Mouse (Mus musculus) heart, adult 8-10 months (tissue): Measurements from ENCODE around the gene Tas1r1. TPM values are rescaled to one million over a fixed set of nuclear protein-coding genes. Genes with fewer than 3 reads are reported as not detected.
"Not testable (repeated sequence)": the region's sequence is repeated elsewhere in the genome, so short reads cannot be mapped to it uniquely, and the experiment has no call there.

Experiments
- DNase-seq: peaks from one replicate; pipeline ENCODE4 v3.0.0; 2022; ENCODE audit warnings: low spot score
- total RNA-seq, 4 experiments: library from RNA; stranded (reverse); gene quantifications; 2 replicates each; pipeline ENCODE4 v1.2.4; 2022

Gene Tas1r1
- total RNA-seq, 4 experiments from 2014 or later = not detected

DNA sequence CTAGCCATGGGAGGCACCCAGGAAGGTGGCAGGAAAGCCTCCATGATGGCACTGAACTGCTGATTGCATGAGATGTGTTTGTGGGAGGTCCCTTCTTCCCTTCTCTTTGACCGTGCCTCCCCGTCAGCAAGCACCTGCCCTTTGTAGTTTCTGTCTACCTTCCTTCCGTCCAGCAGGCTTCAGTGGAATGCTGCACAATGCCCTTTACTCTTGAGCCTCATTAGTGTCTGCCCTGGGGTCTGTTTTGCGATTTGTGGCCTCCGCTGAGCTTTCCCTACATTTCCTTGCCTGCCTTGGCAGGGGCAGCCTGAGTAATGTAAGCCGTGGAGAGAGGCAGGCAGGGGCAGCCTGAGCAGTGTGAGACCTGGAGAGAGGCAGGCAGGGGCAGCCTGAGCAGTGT, 6.2 kb upstream of the Tas1r1 start:
- DNase-seq = no peak

DNA sequence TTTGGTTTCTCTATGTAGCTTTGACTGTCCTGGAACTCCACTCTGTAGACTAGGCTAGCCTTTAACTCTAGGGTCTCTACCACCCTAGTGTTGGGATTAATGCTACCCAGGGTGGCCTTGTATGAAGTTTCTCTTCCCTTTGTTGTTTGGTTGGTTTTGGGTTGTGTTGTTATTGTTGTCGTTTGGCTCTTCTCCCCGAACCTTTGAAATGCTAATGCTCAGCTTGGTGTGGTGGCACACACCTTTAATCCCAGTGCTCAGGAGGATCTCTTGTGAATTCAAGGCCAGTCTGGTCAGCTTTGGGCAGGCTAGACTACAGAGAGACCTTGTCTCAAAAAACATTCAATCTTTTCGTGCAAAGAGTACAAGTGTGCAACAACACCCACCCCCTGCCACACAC, 4.8 kb upstream of the Tas1r1 start:
- DNase-seq = no peak

DNA sequence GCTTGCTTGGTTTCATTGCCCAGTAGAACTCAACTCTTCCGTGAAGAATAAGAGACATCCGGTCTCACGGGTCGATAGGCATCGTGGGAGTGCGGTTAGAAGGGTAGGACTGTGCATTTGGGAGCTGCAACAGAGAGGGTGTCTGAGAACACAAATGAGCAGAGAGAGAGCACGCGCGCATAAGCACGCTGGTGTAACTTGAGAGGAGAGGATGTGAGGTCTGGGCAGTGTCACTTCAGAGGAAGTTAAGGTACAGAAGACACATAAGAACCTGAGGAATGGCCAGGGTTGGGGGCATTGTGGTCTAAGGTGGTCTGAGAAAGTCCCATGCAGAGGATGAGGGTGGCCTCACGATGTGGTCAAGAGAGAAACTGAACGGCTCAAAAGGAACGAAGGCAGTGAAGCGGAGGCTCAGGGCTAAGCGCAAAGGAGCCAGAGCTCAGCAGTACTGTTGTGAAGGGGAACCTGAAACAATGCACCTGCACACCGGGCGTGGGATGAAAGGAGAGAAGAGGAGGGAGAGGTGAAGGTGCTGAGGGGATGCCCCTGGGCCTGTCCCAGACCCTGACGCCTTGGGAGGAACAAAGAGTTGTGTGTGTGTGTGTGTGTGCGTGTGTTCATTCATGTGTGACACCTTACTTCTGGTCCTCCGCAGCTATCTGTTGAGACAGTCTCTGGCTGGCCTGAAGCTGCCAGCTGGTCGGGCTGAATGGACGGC, 3.7 kb upstream of the Tas1r1 start:
- no peak for DNase-seq

DNA sequence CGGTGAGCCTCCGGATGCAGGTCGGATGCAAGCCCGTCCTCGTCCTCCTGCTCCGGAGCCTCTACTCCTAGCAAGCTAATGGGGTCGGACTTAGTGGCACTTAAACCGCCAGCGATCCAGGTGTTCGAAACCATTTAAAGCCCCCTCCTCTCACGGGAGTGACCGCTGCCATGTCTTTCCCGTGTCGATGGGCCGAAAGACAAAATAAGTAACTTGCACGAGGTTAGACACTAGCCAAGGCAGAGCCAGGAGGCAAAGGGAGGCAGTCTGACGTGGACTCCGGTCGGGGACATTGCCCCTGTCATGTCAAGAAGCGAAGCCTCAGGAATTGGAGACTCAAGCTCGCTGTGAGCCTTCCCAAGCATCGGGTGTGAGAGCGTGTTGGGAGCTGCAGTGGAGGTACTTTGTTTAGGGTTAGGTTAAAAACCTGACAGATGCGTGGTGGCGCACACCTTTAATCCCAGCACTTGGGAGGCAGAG, 1.5 kb upstream of the Tas1r1 start:
- DNase-seq = no peak

DNA sequence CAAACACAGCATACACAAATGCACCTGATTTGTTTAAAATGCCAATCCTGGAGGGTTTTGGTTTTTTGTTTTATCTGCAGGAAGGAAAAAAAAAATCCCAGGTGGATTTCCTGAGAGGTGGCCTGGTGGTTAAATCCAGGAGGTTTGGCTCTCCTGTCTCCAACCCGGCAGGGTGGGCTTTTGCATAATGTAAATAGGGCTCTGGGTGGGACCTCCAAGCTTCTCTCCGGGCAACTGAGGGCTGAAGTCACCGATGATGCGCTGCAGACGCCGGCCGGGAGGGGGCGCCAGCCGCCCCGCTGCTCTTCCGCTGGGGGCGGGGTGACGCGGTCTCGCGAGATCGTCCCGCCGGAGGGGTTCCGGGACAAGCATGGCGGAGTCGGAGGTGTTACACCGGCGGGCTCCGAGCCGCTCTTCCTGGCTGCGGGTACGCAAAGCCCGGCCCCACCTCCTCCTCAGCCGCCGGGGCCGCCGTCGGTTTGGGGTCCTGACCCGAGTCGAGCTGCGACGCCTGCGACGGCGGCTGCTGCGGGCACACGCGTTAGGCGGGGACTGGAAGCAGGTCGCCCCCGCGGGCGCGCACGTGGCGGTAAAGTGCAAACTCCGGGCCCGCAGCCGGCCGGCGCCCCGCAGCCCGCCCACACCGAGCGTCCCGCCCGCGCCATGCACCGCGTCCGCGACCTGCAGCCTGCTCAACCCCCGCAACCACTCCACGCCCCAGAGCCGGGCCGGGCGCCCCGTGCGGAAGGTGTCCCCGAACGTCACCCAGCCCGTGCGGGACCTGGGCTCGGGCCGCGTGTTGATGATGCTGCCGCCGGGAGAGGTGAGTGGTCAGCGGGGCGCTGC, 840 bp upstream of the Tas1r1 start, which contains the start of gene Nol9:
Gene Nol9 (plus strand): TSS at position 337 of the 846 bp plus-strand sequence.
- DNase-seq = peak; percentile 85

DNA sequence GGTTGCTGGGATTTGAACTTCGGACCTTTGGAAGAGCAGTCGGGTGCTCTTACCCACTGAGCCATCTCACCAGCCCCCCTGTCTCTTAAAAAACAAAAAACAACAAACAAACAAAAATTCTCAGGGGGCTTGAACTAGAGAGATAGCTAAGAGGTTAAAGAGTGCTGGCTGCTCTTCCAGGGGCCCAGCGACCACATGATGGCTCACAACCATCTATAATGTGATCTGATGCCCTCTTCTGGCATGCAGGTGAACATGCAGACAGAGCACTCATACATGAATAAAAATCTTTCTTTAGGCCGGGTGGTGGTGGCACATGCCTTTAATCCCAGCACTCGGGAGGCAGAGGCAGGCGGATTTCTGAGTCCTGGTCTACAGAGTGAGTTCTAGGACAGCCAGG, 1.9 kb downstream of the Tas1r1 start:
- DNase-seq = not testable (repeated sequence)

DNA sequence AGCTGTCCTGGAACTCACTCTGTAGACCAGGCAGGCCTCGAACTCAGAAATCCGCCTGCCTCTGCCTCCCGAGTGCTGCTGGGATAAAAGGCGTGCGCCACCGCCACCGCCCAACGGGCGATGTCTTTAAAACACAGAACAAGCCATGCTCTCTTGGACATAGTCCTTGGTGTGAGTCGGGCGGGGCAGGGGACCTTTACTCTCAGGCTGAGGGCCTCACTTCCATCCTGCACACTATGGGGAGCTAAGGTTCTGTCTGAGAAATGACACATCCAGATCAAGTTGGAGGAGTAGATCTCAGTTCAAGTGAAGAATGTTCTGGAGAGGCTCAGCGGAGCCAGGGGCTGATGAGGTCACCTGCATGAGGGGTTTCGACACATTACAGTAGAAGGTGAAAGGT, 5.4 kb downstream of the Tas1r1 start:
- no peak for DNase-seq

DNA sequence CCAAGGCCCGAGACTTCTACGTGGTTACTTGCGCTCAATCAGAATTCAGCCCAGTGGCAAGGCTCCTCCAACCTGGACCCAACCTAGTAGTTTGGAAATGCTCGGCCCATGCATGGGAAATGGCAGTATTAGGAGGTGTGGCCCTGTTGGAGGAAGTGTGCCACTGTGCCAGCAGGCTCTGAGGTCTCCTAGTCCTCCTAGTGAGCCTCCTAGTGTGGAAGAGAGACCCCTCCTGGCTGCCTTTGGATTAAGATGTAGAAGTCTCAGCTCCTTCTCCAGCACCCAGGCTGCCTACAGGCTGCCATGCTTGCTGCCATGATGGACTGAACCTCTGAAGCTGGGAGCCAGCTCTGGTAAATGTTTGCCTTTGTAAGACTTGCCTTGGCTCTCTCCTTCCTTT, 8.4 kb downstream of the Tas1r1 start:
- no peak for DNase-seq

DNA sequence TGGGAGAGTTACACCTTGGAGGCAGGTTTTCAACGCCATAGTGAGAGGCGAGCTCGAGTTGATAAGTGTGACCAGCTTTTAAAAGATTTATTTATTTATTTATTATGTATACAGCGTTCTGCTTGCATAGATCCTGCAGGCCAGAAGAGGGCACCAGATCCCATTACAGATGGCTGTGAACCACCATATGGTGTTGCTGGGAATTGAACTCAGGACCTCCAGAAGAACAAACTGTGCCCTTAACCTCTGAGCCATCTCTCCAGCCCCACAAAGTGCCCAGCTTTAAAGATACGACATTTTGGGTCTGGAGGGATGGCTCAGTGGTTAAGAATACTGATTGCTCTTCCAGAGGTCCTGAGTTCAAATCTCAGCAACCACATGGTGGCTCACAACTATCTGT, 9.3 kb downstream of the Tas1r1 start:
- DNase-seq = no peak

DNA sequence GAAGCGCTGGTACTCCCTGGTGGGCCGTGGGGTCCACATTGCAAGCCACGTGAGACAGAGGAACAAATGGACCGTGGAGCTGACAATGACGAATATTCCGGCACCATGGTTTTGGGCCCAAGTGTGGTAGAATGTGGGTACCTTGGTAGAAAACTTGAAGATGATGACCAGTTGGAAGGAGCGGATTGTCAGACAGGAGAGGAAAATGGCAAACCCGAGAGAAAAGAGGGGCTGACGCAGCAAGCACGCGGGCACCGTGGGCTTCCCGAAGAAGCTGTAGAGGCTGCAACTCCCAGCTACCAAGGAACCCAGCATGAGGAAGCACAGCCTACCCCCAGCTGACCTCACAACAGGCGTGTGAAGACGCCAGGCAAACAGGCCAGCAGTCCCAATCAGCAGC, 9.9 kb downstream of the Tas1r1 start:
- no peak for DNase-seq

DNA sequence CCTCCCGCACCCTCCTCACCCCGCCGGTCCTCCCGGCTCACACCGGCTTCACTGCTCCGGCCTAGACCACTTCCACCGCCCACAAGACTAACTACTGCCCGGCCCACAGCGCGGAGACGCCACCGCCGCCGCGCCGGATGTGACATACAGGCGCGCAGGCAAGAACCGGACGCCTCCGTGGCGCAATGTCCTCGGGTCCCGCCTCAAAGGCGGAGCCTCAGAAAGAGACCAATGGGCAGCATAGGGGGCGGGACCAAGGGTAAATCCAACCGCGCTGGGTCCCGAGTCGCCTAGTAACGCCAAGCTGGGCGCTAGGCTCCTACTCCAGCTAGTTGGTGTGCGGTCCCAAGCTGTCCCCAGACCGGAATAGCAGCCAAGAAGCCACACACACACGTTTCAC, 10.8 kb downstream of the Tas1r1 start, which contains the start of gene Zbtb48:
Gene Zbtb48 (minus strand): TSS at position 148 of the 400 bp plus-strand sequence.
- DNase-seq = peak; percentile 97

DNA sequence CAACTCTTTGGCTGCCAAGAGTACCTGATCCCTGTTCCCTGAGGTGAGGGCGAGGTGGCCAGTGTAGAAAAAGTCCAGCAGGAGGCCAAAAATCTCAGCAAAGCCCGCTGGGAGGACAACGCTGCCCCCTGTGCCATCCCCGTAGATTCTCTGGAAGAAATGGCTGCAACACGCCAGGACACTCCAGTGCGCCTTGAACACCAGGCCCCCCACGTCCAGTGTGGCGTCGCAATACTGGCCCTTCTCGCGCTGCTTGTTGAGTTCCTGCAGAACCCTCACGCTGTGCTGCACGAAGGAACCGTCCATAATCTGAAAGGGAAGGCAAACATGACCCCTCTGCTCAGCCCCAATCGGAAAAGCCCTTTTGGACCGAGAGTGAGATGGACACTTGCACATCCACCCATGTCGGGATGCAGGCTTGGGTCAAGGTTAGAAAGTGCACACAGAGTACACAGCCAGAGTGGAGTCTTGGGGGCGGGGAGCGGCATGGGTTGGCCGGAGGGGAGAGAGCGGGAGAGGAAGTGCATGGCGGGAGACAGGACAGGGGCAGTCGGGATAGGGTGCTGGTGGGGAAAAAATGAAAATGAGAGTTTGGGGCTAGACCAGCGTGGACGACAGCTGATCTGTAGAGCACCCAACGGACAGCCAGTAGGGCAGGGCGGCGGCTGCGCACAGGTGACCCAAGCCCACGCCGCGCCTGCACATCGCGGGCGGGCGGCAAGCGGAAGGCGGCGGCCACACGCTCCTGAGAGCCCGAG, 11.4 kb downstream of the Tas1r1 start:
- no peak for DNase-seq

DNA sequence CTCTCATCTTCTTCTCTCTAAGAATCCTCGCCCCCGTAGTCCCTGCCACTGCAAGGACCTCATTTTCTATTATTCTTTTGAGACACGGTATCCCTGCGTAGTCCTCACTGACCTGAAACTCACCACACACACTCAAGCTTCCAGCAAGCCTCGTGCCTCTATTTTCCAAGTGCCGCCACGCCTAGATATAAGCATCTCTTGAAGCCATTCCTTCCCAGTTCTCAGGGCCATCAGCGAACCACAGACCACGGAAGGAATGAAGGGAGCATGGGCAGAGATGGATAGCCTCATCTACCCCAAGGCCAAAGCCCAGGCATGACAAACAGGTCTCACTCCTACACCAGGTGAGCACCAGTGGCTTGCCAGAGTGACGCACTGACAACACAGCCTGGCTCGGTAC, 13.8 kb downstream of the Tas1r1 start:
- no peak for DNase-seq

DNA sequence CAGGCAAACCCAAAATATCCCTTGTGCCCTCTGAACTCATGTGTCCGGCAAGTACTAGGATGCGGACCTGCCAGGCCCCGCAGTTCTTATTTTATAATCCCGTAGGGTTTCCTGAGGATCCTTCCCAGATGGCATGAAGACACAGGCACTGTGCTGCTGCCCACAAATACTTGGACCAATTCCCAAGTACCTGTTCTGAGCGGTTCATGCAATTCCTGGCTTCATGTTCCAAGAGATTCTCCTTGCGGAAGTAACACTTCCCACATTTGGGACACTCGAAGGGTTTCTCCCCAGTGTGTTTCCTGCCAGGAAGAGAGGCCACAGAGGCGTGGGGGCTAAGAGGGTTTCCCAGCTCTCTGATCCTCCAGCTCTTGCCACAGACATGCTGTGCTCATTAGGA, 15.9 kb downstream of the Tas1r1 start:
- no peak for DNase-seq

DNA sequence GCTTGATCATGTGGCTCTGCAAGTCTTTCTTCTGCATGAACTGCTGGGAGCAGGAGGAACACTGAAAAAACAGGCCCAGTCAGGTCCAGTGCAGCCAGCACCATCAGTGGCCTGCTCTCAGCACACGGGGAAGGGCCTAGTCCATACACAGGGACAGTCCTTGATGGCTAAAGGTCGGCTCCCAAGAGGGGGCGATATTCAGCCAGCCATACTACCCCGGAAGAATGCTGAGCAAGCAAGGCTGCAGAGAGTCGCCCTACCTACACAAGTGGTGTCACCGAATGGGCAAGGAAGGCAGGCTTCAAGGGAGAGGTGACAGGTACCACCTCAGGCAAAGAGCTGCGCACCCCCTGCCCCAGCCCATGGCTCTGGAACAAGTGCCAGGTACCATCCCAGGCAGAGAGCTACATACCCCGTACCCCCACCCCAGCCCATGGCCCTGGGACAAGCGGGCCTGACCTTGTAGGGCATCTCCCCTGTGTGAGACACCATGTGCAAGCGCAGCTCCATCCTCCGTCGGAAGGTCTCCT, 16.7 kb downstream of the Tas1r1 start:
- no peak for DNase-seq

DNA sequence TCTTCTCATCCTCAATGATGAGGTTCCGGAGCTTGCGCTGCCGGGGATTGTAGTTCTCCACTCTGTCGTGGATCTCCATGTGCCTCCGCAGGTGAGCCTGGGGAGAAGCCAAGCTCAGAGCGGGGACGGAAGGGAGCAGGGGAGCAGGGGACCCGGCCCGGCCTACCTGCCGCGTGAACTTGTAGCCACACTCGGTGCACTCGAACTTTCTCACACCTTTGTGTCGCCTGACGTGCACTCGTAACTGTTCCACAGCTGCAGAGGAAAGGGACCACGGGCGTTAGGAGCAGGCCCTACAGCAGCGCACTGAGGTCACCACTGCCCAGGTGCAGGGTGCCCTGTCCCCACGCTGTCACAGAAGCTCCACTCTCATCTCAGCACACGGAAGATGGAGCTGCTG, 18.3 kb downstream of the Tas1r1 start:
- no peak for DNase-seq

DNA sequence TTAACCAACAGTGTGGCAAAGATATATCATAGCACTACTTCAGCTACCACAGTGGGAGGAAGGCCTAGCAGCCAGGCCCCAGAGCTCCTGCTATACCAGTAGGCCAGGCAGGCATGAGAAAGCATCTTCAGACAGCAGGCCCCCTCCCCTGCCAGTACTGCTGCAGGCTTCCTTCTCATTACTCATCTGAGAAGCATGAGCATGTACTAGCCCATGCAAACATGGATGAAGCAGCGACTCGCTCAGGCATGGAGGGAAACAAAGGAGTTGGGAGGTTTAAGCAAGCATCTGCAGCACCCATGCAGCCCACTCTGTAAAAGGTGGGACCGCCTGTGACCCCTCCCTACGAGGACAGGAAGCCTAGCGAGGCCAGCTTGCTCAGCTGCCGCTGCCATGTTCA, 19.3 kb downstream of the Tas1r1 start:
- DNase-seq = no peak

DNA sequence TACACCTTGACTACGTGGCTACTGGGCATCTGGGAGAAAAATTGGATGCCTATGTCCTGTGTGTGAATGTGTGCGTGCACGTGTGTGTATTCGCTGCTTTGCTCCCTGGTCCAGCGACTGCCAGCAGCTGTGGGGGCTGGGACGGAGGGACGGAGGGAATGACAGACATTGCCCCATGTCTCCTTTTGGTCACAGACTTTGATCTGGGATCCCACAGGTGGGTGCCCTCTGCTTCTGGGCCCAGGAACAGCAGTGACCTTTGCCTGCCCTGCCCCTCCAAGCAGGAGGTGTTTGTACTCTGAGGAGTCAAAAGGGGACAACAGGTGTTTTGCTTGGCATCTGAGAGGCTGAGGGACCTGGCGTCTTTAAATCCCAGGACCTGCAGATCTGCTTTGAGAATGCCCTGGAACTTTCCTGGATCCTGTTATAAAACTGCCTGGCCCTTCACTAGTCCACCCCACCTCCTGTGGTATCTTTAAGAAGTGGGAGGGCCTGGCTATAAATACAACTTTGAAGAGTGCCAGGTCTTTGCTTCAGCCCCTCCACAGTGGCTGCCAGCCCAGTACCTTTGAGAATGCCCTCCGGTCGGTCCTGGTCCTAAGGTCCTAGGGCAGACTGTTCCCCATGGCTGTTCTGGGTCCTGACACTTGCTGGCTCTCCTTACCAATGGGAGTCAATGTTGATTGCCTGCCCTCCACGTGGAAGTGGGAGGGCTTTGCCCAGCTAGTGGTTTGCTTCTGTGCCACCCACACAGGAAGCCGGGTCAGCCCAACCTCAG, 25.1 kb downstream of the Tas1r1 start:
- peak; percentile 69 for DNase-seq

DNA sequence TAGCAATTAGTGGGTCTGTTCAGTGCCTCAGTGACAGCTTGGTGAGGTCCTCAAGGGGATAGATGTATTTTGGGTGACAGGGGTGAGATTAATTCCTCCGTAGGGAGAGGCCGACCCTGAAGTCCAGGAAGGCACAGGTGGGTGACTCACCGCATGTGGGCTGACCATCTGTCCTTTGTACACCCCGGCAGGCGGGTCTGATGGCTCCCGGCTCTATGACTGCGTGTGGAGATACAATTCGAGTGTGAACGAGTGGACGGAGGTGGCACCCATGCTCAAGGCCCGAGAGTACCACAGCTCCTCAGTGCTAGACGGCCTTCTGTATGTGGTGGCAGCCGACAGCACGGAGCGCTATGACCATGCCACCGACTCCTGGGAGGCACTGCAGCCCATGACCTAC, 26.3 kb downstream of the Tas1r1 start:
- DNase-seq = no peak

DNA sequence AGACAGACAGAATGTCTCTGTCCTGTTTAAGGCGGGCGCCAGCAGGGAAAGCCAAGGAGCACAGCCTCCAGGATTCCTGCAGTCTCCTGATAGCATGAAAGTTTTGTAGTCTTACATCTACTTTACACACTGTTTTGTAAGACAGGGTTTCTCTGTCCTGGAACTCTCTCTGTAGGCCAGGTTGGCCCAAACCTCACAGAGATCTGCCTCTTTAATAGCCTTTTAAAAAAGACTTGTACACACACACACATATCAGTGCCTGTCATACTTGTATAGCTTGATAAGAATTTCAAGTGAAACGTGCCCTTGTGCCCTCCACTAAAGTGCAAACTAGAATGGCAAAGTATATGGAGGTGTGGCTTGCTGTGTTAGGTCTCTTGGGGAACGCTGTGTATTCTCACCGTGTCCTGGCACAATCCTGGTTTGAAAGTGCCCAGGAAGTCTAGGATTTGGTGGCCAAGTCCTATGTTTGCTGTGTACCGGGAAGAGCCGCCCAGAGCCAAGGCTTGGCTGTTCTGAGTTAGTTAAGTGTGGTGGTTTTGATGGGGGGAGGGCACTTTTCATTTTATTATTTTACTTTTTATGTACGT, 27.1 kb downstream of the Tas1r1 start:
- DNase-seq = no peak

DNA sequence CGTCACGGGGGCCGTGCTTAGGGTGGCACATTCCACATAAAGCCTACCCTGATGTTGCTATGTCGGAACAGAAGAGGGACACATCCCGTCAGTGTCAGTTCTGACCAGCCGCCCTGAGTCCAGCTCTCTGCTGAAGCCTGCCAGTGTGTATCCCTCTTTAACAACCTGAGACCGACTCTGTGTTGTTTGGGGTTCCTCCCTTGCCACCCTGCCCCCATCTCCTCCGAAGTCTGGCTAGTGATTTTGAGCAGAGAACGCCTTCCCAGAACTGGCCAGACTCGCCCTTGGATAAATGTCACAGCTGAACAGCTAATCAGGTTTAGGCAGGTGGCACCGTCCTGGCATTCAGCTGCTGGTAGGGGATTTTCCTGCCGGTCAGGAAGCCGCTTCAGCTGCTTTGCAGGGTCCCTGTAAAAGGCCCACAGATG, 27.6 kb downstream of the Tas1r1 start:
- no peak for DNase-seq
